Mouse (Mus musculus) inflammation-experienced regulatory T-cells, adult 6 months (primary cell): Measurements from ENCODE around the gene Fbxl21. TPM values are rescaled to one million over a fixed set of nuclear protein-coding genes. Genes with fewer than 3 reads are reported as not detected.

ENCODE experiments used
- ATAC-seq: one replicate; pipeline ENCODE4 v1.8.0; 2017
- polyA plus RNA-seq, 3 experiments: library from polyadenylated mRNA; unstranded; fragments of 100-300 nt; shearing (Covaris generic); gene quantifications; one replicate each; pipeline ENCODE4 v1.2.1; 2017

Gene Fbxl21
- polyA plus RNA-seq, 3 experiments from 2014 or later: 0.23 to 2.1 (median 1.5) TPM

GRCm38 (mm10) chr13:56582720-56583119 lies 60.4 kb downstream of the Fbxl21 start:
- ATAC-seq: no peak

GRCm38 (mm10) chr13:56586046-56586445 lies 63.8 kb downstream of the Fbxl21 start:
- no peak for ATAC-seq

Other genes with a start within 250 kb of the Fbxl21 start
- gene Cxcl14, start 225.9 kb upstream of the Fbxl21 start, polyA plus RNA-seq: not detected
- not detected for gene Gm3045, start 95.9 kb upstream of the Fbxl21 start, polyA plus RNA-seq
- gene Slc25a48, start 84.1 kb upstream of the Fbxl21 start, polyA plus RNA-seq: not detected
- not detected for gene Il9, start 40.2 kb upstream of the Fbxl21 start, polyA plus RNA-seq
- not detected for gene Lect2, start 26.0 kb downstream of the Fbxl21 start, polyA plus RNA-seq
- 1 to 10 TPM in 1 of 3 experiments, under 1 TPM in 1, not detected in 1; 0.41 to 1.1 TPM for gene Tgfbi, start 87.1 kb downstream of the Fbxl21 start, polyA plus RNA-seq
- gene Smad5, start 180.5 kb downstream of the Fbxl21 start, polyA plus RNA-seq: 10 to 100 TPM in 2 of 3 experiments, 1 to 10 TPM in 1; 7.3 to 10.6 (median 10.5) TPM
- gene Gm45623, start 231.4 kb downstream of the Fbxl21 start, polyA plus RNA-seq: not detected